Mouse (Mus musculus) intestine, embryonic 16.5 days (tissue): ENCODE results near the gene Sptlc2. TPM values are rescaled to one million over a fixed set of nuclear protein-coding genes. Genes with fewer than 3 reads are reported as not detected.

Experiments used
- ATAC-seq: fragments of 200-750 bp; cut with Nextera tagmentation; 2 replicates; pipeline ENCODE4 v1.8.0; 2017; ENCODE audit warnings: moderate TSS enrichment, moderate library complexity
- H3K27ac ChIP-seq: fragments of 300-500 bp; sonication (generic); 2 replicates; pipeline ENCODE4 v1.5.1; 2014; ENCODE audit warnings: mild to moderate bottlenecking, low read length
- H3K27me3 ChIP-seq: fragments of 300-500 bp; sonication (generic); replicated peaks from 2 replicates; pipeline ENCODE4 v1.6.1; 2014; ENCODE audit warnings: low read length, control low read depth, mixed read lengths; ENCODE audit not compliant: control insufficient read depth, insufficient read depth
- H3K36me3 ChIP-seq: fragments of 300-500 bp; sonication (generic); 2 replicates; pipeline ENCODE4 v1.6.1; 2014; ENCODE audit warnings: low read length, control low read depth; ENCODE audit not compliant: control insufficient read depth, insufficient read depth
- H3K4me1 ChIP-seq: fragments of 300-500 bp; sonication (generic); 2 replicates; pipeline ENCODE4 v1.6.1; 2014; ENCODE audit warnings: low read length, control low read depth, mixed read lengths; ENCODE audit not compliant: control insufficient read depth, insufficient read depth
- H3K4me2 ChIP-seq: fragments of 300-500 bp; sonication (generic); 2 replicates; pipeline ENCODE4 v1.6.1; 2014; ENCODE audit warnings: low read depth, low read length, control low read depth
- H3K4me3 ChIP-seq: fragments of 300-500 bp; sonication (generic); 2 replicates; pipeline ENCODE4 v1.5.1; 2014; ENCODE audit warnings: mild to moderate bottlenecking, low read length
- H3K9ac ChIP-seq: fragments of 300-500 bp; sonication (generic); 2 replicates; pipeline ENCODE4 v1.6.1; 2014; ENCODE audit warnings: low read depth, low read length
- H3K9me3 ChIP-seq: fragments of 300-500 bp; sonication (generic); 2 replicates; pipeline ENCODE4 v1.6.1; 2016; ENCODE audit warnings: low read length, control low read depth; ENCODE audit not compliant: control insufficient read depth
- WGBS: fragments of 180-500 bp; shearing (Covaris S2); extraction: QIAGEN DNeasy Blood & Tissue Kit; methylation state at CpG from one replicate; pipeline ENCODE4 v1.1.7; 2014; 5-methylcytosine and 5-hydroxymethylcytosine counted together
- polyA plus RNA-seq: library from polyadenylated mRNA; unstranded; fragments of >200 nt; fragmentation: Nextera tagmentation; extraction: Ambion mirVana; gene quantifications from 2 replicates; pipeline ENCODE4 v1.2.1, GENCODE M21; 2015

The Sptlc2 gene
- polyA plus RNA-seq, 1 experiment from 2014 or later: 126 TPM

GRCm38 (mm10) chr12:87399119-87399819 lies 11.1 kb upstream of the Sptlc2 start:
- peak; percentile 81 for ATAC-seq
- WGBS: 74% methylated on average over 10 of the region's 10 CpGs

GRCm38 (mm10) chr12:87397811-87398417 lies 9.8 kb upstream of the Sptlc2 start:
- Histone ChIP-seq H3K27ac (peak overlapping the region; percentile 16; the same call in 1 of the 2 replicates), H3K36me3 (no peaks in the 10 kb centered on the region), H3K4me3 (no peak overlapping the region), H3K4me2 (no peak overlapping the region), H3K27me3 (no peaks in the 10 kb centered on the region), H3K4me1 (peaks cover 7% of the 10 kb centered on the region; the same call in 1 of the 2 replicates), H3K9ac (0 out of 2 replicates have a peak overlapping the region, but pooled peaks have one; percentile 21), H3K9me3 (no peaks in the 10 kb centered on the region)
- WGBS: 64% methylated on average over 4 of the region's 4 CpGs
- no peak for ATAC-seq

More at GRCm38 (mm10) chr12:87399119-87399819, 11.1 kb upstream of the Sptlc2 start:
- Histone ChIP-seq H3K27me3 (no peaks in the 10 kb centered on the region), H3K27ac (peak overlapping the region; percentile 75), H3K4me1 (0 out of 2 replicates have a peak, but pooled peaks cover 5% of the 10 kb centered on the region), H3K36me3 (no peaks in the 10 kb centered on the region), H3K4me2 (no peak overlapping the region), H3K9me3 (no peaks in the 10 kb centered on the region), H3K4me3 (no peak overlapping the region), H3K9ac (no peak overlapping the region)

GRCm38 (mm10) chr12:87397126-87397525 lies 9.0 kb upstream of the Sptlc2 start:
- WGBS: 83% methylated on average over 4 of the region's 4 CpGs
- Histone ChIP-seq H3K9ac (no peak overlapping the region), H3K36me3 (no peaks in the 10 kb centered on the region), H3K27me3 (no peaks in the 10 kb centered on the region), H3K27ac (no peak overlapping the region), H3K4me2 (no peak overlapping the region), H3K4me3 (no peak overlapping the region), H3K4me1 (peaks cover 7% of the 10 kb centered on the region; the same call in 1 of the 2 replicates), H3K9me3 (no peaks in the 10 kb centered on the region)
- ATAC-seq: no peak

GRCm38 (mm10) chr12:87394316-87394715 lies 6.2 kb upstream of the Sptlc2 start:
- Histone ChIP-seq H3K27me3 (no peaks in the 10 kb centered on the region), H3K27ac (peak overlapping the region; percentile 29; the same call in 1 of the 2 replicates), H3K9ac (no peak overlapping the region), H3K36me3 (no peaks in the 10 kb centered on the region), H3K9me3 (no peaks in the 10 kb centered on the region), H3K4me1 (peaks cover 7% of the 10 kb centered on the region; the same call in 1 of the 2 replicates), H3K4me2 (no peak overlapping the region), H3K4me3 (no peak overlapping the region)
- ATAC-seq: peak; percentile 61
- 73% methylated on average over 6 of the region's 6 CpGs for WGBS

GRCm38 (mm10) chr12:87393447-87394145 lies 5.4 kb upstream of the Sptlc2 start:
- H3K4me3 ChIP-seq: no peak overlapping the region
- peaks cover 5% of the 10 kb centered on the region; the same call in 1 of the 2 replicates for H3K4me1 ChIP-seq
- H3K9ac ChIP-seq: no peak overlapping the region
- ATAC-seq: no peak
- no peaks in the 10 kb centered on the region for H3K27me3 ChIP-seq
- no peak overlapping the region for H3K4me2 ChIP-seq
- 66% methylated on average over 4 of the region's 4 CpGs for WGBS
- no peak overlapping the region for H3K27ac ChIP-seq
- no peaks in the 10 kb centered on the region for H3K9me3 ChIP-seq
- no peaks in the 10 kb centered on the region for H3K36me3 ChIP-seq

GRCm38 (mm10) chr12:87391355-87391754 lies 3.2 kb upstream of the Sptlc2 start:
- no peak overlapping the region for H3K4me2 ChIP-seq
- H3K4me1 ChIP-seq: peaks cover 11% of the 10 kb centered on the region
- no peak for ATAC-seq
- no peaks in the 10 kb centered on the region for H3K27me3 ChIP-seq
- no peaks in the 10 kb centered on the region for H3K9me3 ChIP-seq
- H3K9ac ChIP-seq: no peak overlapping the region
- H3K27ac ChIP-seq: no peak overlapping the region
- H3K36me3 ChIP-seq: no peaks in the 10 kb centered on the region
- no peak overlapping the region for H3K4me3 ChIP-seq

- no peaks in the 10 kb centered on the region for H3K9me3 ChIP-seq
- H3K4me3 ChIP-seq: 0 out of 2 replicates have a peak overlapping the region, but pooled peaks have one; percentile 99
- peaks cover 12% of the 10 kb centered on the region for H3K4me1 ChIP-seq
- no peaks in the 10 kb centered on the region for H3K36me3 ChIP-seq
- H3K27me3 ChIP-seq: no peaks in the 10 kb centered on the region
- H3K27ac ChIP-seq: peak overlapping the region; percentile 40; the same call in 1 of the 2 replicates
- 65% methylated on average over 3 of the region's 3 CpGs for WGBS
- peak overlapping the region; percentile 61; the same call in 1 of the 2 replicates for H3K4me2 ChIP-seq
- ATAC-seq: no peak
- H3K9ac ChIP-seq: peak overlapping the region; percentile 27; the same call in 1 of the 2 replicates
Observed at GRCm38 (mm10) chr12:87389231-87389630, 1.1 kb upstream of the Sptlc2 start.

- under 1% methylated on average over 55 of the region's 65 CpGs for WGBS
- H3K9me3 ChIP-seq: no peaks in the 10 kb centered on the region
- H3K27me3 ChIP-seq: no peaks in the 10 kb centered on the region
- peaks cover 10% of the 10 kb centered on the region for H3K4me1 ChIP-seq
- H3K9ac ChIP-seq: peak overlapping the region; percentile 98
- peak; percentile 49 for ATAC-seq
- H3K36me3 ChIP-seq: no peaks in the 10 kb centered on the region
- H3K27ac ChIP-seq: peak overlapping the region; percentile 93
- H3K4me3 ChIP-seq: peak overlapping the region; percentile 99
- H3K4me2 ChIP-seq: peak overlapping the region; percentile 86
Observed at GRCm38 (mm10) chr12:87387171-87388121, 709 bp downstream of the Sptlc2 start.
